Comparison of ENCODE assay signal across 8 mouse cellular contexts in the genomic region with DNA sequence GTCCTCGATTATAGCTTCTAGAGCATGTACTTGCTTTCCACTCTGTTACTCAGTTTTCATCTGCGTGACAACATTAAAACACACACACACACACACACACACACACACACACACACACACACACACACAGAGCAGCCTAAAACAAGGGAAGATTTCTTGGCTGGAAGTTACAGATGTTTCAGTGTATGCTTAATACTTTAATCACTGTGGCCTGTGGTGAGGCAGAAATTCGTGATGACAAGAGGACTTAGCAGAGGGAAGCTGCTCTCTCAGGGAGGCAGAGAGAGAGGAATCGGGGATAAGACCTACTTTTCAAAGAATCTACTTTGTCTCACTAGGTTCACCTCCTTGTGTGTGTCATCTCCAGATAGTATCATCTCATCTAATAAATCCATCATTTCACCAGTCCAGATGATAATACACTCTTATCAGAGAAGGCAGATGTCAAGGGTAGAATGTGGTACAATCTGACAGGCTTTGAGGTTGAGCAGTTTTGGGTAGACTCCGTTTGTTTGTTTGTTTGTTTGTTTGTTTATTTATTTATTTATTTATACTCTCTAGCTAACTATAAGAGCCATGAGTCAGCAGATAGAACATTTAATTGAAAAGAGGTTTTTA. TPM values are rescaled to one million over a fixed set of nuclear protein-coding genes. Genes with fewer than 3 reads are reported as not detected.
DNase-seq lines count a peak whose midpoint lies in the region; ATAC-seq and TF ChIP-seq lines count a peak whose summit lies in the region.

No protein-coding gene starts in this region.

- WGBS in lung, adult 2 months = 36% methylated on average over 5 of the region's 5 CpGs
- 42% methylated on average over 5 of the region's 5 CpGs for WGBS in intestine, embryonic 14.5 days
- WGBS in neural tube, embryonic 13.5 days = 47% methylated on average over 5 of the region's 5 CpGs

- H3K9me3 ChIP-seq in intestine, embryonic 14.5 days (ENCODE audit: control insufficient read depth, low read length) = no peaks in the 10 kb centered on the region
- no peaks in the 10 kb centered on the region for H3K9me3 ChIP-seq in neural tube, embryonic 13.5 days

- H3K4me1 ChIP-seq in lung, adult 2 months (ENCODE audit: control insufficient read depth, insufficient read depth, low read length) = peaks cover 9% of the 10 kb centered on the region
- H3K4me1 ChIP-seq in cortical plate, adult 2 months (ENCODE audit: control insufficient read depth, insufficient read depth, low read length) = peaks cover 10% of the 10 kb centered on the region
- H3K4me1 ChIP-seq in intestine, embryonic 14.5 days (replicated peaks; ENCODE audit: control insufficient read depth, insufficient read depth, low read length) = peaks cover 19% of the 10 kb centered on the region
- peaks cover 29% of the 10 kb centered on the region for H3K4me1 ChIP-seq in neural tube, embryonic 13.5 days (replicated peaks)

- peak overlapping the region; percentile 23 for H3K4me3 ChIP-seq in lung, adult 2 months (replicated peaks; ENCODE audit: extremely low read depth, low read depth, low read length)
- peak overlapping the region; percentile 96; the same call in 1 of the 2 replicates for H3K4me3 ChIP-seq in cortical plate, adult 2 months (ENCODE audit: insufficient read depth, low read length)
- H3K4me3 ChIP-seq in intestine, embryonic 14.5 days (ENCODE audit: low read depth, low read length) = no peak overlapping the region
- H3K4me3 ChIP-seq in neural tube, embryonic 13.5 days = peak overlapping the region; percentile 94; the same call in 1 of the 2 replicates

- H3K27ac ChIP-seq in cortical plate, adult 2 months (ENCODE audit: insufficient read depth, low read length) = no peak overlapping the region
- no peak overlapping the region for H3K27ac ChIP-seq in intestine, embryonic 14.5 days (ENCODE audit: low read depth)
- no peak overlapping the region for H3K27ac ChIP-seq in neural tube, embryonic 13.5 days (replicated peaks)

- no peak for ATAC-seq in intestine, embryonic 14.5 days (replicated peaks; ENCODE audit: low FRiP score, low TSS enrichment, low read depth)
- no peak for ATAC-seq in neural tube, embryonic 13.5 days (ENCODE audit: low read depth)

- DNase-seq in lung, adult 2 months = no peak
- no peak for DNase-seq in lung, postnatal 14 days
- no peak for DNase-seq in intestine, embryonic 14.5 days (ENCODE audit: low spot score)
- DNase-seq in ovary, adult 18-20 months (ENCODE audit: low spot score) = no peak
- DNase-seq in adrenal gland, postnatal 25 days = no peak
- DNase-seq in cerebellum, postnatal 14 days = no peak

- no peak for TF ChIP-seq CTCF in lung, adult 2 months (IDR thresholded peaks at IDR 0.05; ENCODE audit: insufficient read depth, low read length)
- no peak for TF ChIP-seq CTCF in cortical plate, adult 2 months (IDR thresholded peaks at IDR 0.05; ENCODE audit: extremely low read depth, insufficient read depth, low read length)

- TF ChIP-seq POLR2A in lung, adult 2 months (IDR thresholded peaks at IDR 0.05; ENCODE audit: borderline replicate concordance, extremely low read depth, low read depth, low read length) = no peak
- no peak for TF ChIP-seq POLR2A in cortical plate, adult 2 months (IDR thresholded peaks at IDR 0.05; ENCODE audit: extremely low read depth, insufficient read depth, low read length)

- H3K4me2 ChIP-seq in intestine, embryonic 14.5 days (ENCODE audit: low read length) = peak overlapping the region; percentile 76; the same call in 1 of the 2 replicates
- H3K4me2 ChIP-seq in neural tube, embryonic 13.5 days = peak overlapping the region; percentile 64

- no peak overlapping the region for H3K9ac ChIP-seq in intestine, embryonic 14.5 days (ENCODE audit: low read length)
- no peak overlapping the region for H3K9ac ChIP-seq in neural tube, embryonic 13.5 days

- H3K27me3 ChIP-seq in intestine, embryonic 14.5 days (replicated peaks; ENCODE audit: control insufficient read depth, insufficient read depth, low read length) = no peaks in the 10 kb centered on the region
- no peaks in the 10 kb centered on the region for H3K27me3 ChIP-seq in neural tube, embryonic 13.5 days

- H3K36me3 ChIP-seq in intestine, embryonic 14.5 days (ENCODE audit: control insufficient read depth, insufficient read depth, low read length) = no peaks in the 10 kb centered on the region
- no peaks in the 10 kb centered on the region for H3K36me3 ChIP-seq in neural tube, embryonic 13.5 days

RNA-seq across cellular contexts. Expression of gene Vwa8, which starts 1.2 kb away (rescaled TPM):
- polyA plus RNA-seq in lung, adult 2 months (2012; rRNA removed) = 11.0 and 16.3 TPM in 2 replicates
- polyA plus RNA-seq in cortical plate, adult 2 months (2012; rRNA removed) = 29.3 and 31.3 TPM in 2 replicates
- 13.3 and 14.4 TPM in 2 replicates for polyA plus RNA-seq in intestine, embryonic 14.5 days (2014; fragmentation: Nextera tagmentation; extraction: Ambion mirVana)
- 6.5 and 6.9 TPM in 2 replicates for polyA plus RNA-seq in neural tube, embryonic 13.5 days (2015; fragmentation: Nextera tagmentation; extraction: Ambion mirVana)
- 136 and 144 TPM in 2 replicates for total RNA-seq in adrenal gland, postnatal 25 days (2021)
